Mouse (Mus musculus): ENCODE data around the gene Nono.
A peak's percentile ranks its signal among the peaks of the same experiment; 100 is the strongest.

Gene Nono

DNA sequence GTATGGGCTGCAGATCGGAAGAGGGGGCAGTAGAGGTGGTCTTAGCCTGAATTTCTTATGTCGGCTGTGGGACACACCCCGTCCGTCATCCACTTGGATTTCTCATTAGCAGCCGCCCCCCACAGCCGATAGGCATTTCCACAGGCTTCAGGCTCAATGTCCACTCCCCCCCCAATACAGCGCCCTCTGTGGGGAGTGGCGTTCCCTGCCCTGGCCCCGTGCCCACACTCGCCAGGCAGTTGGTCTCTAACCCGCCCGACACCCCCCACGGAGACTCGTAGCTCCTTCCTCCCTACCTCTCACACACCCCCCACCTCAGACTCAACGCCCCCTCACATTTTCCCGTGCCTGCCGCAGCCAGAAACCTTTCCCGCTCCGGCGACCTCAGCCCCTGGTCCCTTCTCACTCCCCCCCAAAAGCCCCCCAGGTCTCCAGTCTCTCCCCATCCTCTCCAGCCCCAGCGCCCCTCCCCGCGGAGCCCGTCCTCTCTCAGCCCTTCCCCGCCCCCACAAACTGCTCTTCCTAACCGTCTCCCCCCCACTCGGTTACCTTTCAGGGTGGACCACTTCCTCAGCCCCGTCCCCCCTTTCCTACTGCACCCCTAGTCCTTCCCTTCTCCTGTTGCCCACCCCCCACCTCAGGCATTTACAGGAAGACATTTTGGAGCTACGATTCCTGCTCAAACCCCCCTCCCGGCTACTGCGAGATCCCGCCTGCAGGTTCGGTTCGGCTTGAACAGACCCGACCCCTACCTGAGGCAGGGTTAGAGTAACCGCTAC is 10.0 kb upstream of the Nono start:
- Histone ChIP-seq H3K27me3 (ENCODE audit: insufficient read depth, low read length) (no peaks in the 10 kb centered on the region), H3K36me3 (ENCODE audit: insufficient read depth, low read length) (peaks cover 37% of the 10 kb centered on the region), H3K4me3 (replicated peaks; ENCODE audit: low read length) (peak overlapping the region; percentile 85), H3K9me3 (ENCODE audit: low read length) (no peaks in the 10 kb centered on the region), H3K4me1 (replicated peaks; ENCODE audit: low read depth, low read length) (peaks cover 50% of the 10 kb centered on the region)
- TF ChIP-seq CTCF (conservative IDR thresholded peaks at IDR 0.05; ENCODE audit: low read length) (no peak), POU5F1 (IDR thresholded peaks at IDR 0.05; ENCODE audit: borderline replicate concordance, low read length) (no peak), NANOG (IDR thresholded peaks at IDR 0.05; ENCODE audit: borderline replicate concordance, low read length) (no peak)

DNA sequence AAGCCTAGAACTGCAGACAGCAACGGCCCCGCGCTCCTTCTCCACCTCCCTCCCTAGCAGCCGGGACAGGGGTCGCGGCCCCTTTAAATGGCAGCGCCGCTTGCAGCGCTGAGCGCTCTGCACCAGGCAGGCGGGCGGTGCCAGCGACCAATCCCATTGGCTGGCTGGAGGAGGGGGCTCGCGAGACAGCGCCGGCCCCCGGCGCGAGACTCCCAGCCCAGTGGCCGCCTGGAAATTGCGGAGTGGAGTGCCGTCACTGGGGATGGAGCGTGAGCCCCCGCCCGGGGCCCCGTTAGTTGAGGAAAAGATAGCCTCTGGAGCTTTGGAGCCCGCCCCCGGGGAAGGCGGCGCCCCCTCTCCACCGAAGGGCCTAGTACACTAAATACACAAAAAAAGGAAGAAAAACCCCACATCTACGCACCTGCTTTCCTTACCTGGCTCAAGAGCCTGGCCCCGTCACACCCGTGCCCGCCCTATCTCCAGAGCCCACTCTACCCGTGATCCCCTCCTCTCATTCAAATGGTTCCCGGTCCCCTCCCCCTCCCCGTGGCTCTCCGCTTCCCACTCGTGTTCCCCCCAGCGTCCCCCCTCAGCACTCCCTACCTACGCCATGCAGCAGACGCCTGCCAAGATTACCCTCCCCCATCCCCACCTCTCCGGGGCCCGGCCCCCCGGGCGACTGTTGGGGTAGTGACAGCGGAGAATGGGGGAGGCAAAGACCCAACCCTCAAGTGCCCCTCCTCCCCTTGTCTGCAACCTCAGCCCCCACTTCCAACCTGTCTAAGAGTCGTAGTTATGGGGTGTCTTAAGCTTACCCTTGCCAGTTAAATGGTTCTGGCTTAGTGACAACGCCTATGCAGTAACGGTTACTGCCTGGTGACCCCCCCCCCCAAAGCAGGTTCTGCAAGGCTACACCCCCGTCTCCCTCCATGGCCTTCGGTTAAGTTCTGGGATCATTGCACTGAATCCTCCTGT is 9.1 kb upstream of the Nono start:
- H3K9me3 ChIP-seq (ENCODE audit: low read length): no peaks in the 10 kb centered on the region
- H3K27me3 ChIP-seq (ENCODE audit: insufficient read depth, low read length): no peaks in the 10 kb centered on the region
- H3K4me3 ChIP-seq (replicated peaks; ENCODE audit: low read length): peak overlapping the region; percentile 85
- peaks cover 28% of the 10 kb centered on the region for H3K36me3 ChIP-seq (ENCODE audit: insufficient read depth, low read length)
- peaks cover 49% of the 10 kb centered on the region for H3K4me1 ChIP-seq (replicated peaks; ENCODE audit: low read depth, low read length)
- TF ChIP-seq NANOG (IDR thresholded peaks at IDR 0.05; ENCODE audit: borderline replicate concordance, low read length): no peak
- TF ChIP-seq POU5F1 (IDR thresholded peaks at IDR 0.05; ENCODE audit: borderline replicate concordance, low read length): no peak
- TF ChIP-seq CTCF (conservative IDR thresholded peaks at IDR 0.05; ENCODE audit: low read length): no peak

DNA sequence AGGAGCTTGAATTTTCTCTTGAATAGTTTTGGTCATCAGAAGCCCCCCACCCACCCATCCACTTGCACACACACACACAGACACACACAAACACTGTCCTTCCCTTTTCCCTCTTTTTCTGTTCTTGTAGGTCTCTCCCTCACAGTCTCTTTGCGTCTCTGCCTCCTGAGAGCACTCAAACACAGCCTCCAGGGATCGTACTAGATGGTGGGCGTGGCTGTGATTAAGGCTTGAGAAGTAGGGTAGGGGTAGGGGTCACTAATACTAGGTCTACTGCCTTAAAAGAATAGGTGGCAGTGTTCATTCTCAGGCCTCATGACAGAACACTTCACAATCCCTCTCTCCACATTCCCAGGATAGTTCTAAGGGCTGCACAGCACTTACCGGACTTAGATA is 8.4 kb upstream of the Nono start, which contains the start of gene Zmym3:
Gene Zmym3 (minus strand): TSS at position 150 of the 396 bp plus-strand sequence.
- Histone ChIP-seq H3K4me1 (replicated peaks; ENCODE audit: low read depth, low read length) (peaks cover 43% of the 10 kb centered on the region), H3K4me3 (replicated peaks; ENCODE audit: low read length) (peak within 1 kb of the TSS; percentile 85)

DNA sequence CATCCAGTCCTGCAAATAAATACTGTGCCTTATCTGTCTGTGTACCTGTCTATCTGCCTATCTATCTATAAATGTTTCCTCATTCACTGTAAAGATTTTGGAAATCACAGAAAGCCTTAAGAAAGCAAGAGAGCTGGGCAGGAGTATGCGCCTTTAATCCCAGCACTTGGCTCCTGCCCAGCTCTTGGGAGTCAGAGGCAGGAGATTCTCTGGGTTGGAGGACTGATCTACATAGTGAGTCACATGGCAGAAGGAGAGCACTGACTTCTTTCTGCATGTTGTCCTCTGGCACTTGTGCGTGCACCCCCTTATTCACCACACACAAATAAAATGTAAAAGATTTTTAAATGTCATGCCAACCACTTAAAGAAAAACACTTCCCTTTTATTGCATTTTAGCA is 5.7 kb upstream of the Nono start:
- Histone ChIP-seq H3K9me3 (ENCODE audit: low read length) (no peaks in the 10 kb centered on the region), H3K36me3 (ENCODE audit: insufficient read depth, low read length) (peaks cover under 1% of the 10 kb centered on the region; the same call in 1 of the 2 replicates), H3K27me3 (ENCODE audit: insufficient read depth, low read length) (no peaks in the 10 kb centered on the region), H3K4me3 (replicated peaks; ENCODE audit: low read length) (no peak overlapping the region), H3K4me1 (replicated peaks; ENCODE audit: low read depth, low read length) (peaks cover 27% of the 10 kb centered on the region)
- TF ChIP-seq POU5F1 (IDR thresholded peaks at IDR 0.05; ENCODE audit: borderline replicate concordance, low read length): no peak
- no peak for TF ChIP-seq NANOG (IDR thresholded peaks at IDR 0.05; ENCODE audit: borderline replicate concordance, low read length)
- TF ChIP-seq CTCF (conservative IDR thresholded peaks at IDR 0.05; ENCODE audit: low read length): no peak

More for the DNA sequence above, 8.4 kb upstream of the Nono start, which contains the start of gene Zmym3:
- Histone ChIP-seq H3K27me3 (ENCODE audit: insufficient read depth, low read length) (no peaks in the 10 kb centered on the region), H3K36me3 (ENCODE audit: insufficient read depth, low read length) (peaks cover 21% of the 10 kb centered on the region), H3K9me3 (ENCODE audit: low read length) (no peaks in the 10 kb centered on the region)
- TF ChIP-seq POU5F1 (IDR thresholded peaks at IDR 0.05; ENCODE audit: borderline replicate concordance, low read length) (no peak), CTCF (conservative IDR thresholded peaks at IDR 0.05; ENCODE audit: low read length) (no peak), NANOG (IDR thresholded peaks at IDR 0.05; ENCODE audit: borderline replicate concordance, low read length) (no peak)

DNA sequence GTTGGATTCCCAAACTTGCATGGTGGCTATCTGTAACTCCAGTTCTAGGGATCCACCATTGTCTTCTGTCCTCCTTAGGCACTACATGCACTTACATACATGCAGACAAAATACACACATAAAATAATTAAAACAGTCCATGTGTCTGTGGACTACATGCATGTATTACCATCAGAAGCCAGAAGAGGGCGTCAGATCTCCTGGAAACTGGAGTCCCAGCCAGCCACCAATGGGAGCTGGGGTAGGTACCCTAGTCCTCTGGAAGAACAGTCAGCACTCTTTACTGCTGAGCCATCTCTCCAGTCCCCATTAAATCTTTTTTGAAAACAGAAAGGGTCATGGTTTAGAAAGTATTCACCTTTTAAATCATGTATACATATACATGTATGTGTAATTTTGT is 1.3 kb upstream of the Nono start:
- H3K4me1 ChIP-seq (replicated peaks; ENCODE audit: low read depth, low read length): peaks cover 26% of the 10 kb centered on the region
- no peak overlapping the region for H3K4me3 ChIP-seq (replicated peaks; ENCODE audit: low read length)
- peaks cover 20% of the 10 kb centered on the region for H3K36me3 ChIP-seq (ENCODE audit: insufficient read depth, low read length)
- no peaks in the 10 kb centered on the region for H3K9me3 ChIP-seq (ENCODE audit: low read length)
- no peak for TF ChIP-seq POU5F1 (IDR thresholded peaks at IDR 0.05; ENCODE audit: borderline replicate concordance, low read length)
- no peak for TF ChIP-seq NANOG (IDR thresholded peaks at IDR 0.05; ENCODE audit: borderline replicate concordance, low read length)
- TF ChIP-seq CTCF (conservative IDR thresholded peaks at IDR 0.05; ENCODE audit: low read length): peak; percentile 53
- no peaks in the 10 kb centered on the region for H3K27me3 ChIP-seq (ENCODE audit: insufficient read depth, low read length)

DNA sequence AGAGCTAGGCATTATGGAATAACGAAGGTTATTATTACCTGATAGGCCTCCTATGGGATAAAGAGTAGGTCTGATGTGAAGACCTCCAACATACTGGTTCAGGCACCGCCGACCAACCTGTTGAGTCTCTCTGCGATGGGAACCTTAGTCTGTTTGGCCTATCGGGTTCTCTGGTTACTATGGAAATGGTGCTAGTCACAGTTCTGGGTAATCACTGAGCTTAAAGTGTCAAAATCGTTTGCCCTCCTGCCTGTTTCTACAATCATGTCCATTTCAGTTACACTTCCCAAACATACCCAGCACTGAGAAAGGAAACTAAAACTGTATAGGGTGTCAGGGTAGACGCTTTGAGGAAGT is 355 bp upstream of the Nono start:
- no peaks in the 10 kb centered on the region for H3K9me3 ChIP-seq (ENCODE audit: low read length)
- H3K27me3 ChIP-seq (ENCODE audit: insufficient read depth, low read length): no peaks in the 10 kb centered on the region
- peak overlapping the region; percentile 72 for H3K4me3 ChIP-seq (replicated peaks; ENCODE audit: low read length)
- TF ChIP-seq CTCF (conservative IDR thresholded peaks at IDR 0.05; ENCODE audit: low read length) (no peak), NANOG (IDR thresholded peaks at IDR 0.05; ENCODE audit: borderline replicate concordance, low read length) (no peak), POU5F1 (IDR thresholded peaks at IDR 0.05; ENCODE audit: borderline replicate concordance, low read length) (no peak)
- peaks cover 31% of the 10 kb centered on the region for H3K4me1 ChIP-seq (replicated peaks; ENCODE audit: low read depth, low read length)
- peaks cover 28% of the 10 kb centered on the region for H3K36me3 ChIP-seq (ENCODE audit: insufficient read depth, low read length)

DNA sequence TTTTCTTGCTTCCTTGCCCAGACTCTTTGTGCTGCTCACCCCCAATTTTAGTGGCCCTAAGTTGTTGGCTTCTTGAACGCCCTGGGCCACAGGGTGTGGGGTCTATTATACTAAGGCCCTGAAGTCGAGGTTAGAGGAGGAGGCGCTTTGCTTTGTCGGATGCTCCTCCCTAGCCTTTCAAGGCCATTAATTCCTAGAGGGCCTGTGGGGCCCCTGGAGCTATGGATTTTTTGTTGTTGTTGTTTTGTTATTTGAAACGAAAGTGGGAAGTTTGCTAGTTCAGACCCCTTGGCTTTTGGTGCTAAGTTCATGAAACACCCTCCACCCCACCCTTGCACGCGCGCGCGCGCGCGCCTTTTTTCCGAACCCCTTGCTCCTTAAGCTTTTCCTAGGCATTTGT is 858 bp downstream of the Nono start:
- TF ChIP-seq POU5F1 (IDR thresholded peaks at IDR 0.05; ENCODE audit: borderline replicate concordance, low read length) (no peak), NANOG (IDR thresholded peaks at IDR 0.05; ENCODE audit: borderline replicate concordance, low read length) (no peak), CTCF (conservative IDR thresholded peaks at IDR 0.05; ENCODE audit: low read length) (no peak)
- Histone ChIP-seq H3K9me3 (ENCODE audit: low read length) (no peaks in the 10 kb centered on the region), H3K36me3 (ENCODE audit: insufficient read depth, low read length) (peaks cover 33% of the 10 kb centered on the region), H3K27me3 (ENCODE audit: insufficient read depth, low read length) (no peaks in the 10 kb centered on the region), H3K4me1 (replicated peaks; ENCODE audit: low read depth, low read length) (peaks cover 31% of the 10 kb centered on the region), H3K4me3 (replicated peaks; ENCODE audit: low read length) (peak overlapping the region; percentile 87)

DNA sequence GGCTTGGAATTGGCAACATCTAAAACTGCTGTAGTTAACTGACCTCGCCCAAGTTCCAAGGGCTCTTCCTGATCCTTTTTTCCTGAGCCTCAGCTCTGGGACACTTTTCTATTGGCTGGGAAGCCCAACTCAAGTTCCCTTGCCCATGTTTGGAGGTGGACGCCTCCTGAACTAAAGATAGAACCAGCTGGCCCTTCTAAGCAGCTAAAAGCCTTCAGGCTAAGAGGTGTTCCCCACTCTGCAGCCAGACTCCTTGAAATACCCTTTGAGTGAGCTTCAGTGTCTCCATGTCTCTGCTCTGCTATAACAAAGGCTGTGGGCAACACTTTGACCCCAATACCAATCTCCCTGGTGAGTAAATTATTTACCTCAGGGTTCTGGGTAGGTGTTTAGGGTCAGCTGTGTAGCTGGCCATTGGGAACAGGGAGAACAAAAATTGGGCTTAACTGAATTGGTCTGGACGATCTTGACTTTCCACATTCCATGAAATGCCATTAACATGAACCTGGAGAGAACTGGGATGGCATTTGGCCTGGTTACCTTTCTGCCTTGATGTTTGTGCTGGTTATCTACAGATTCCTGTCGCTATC is 19.9 kb downstream of the Nono start, which contains the start of gene Itgb1bp2:
Gene Itgb1bp2 (plus strand): TSS at position 203 of the 590 bp plus-strand sequence.
- H3K36me3 ChIP-seq (ENCODE audit: insufficient read depth, low read length): peaks cover 78% of the 10 kb centered on the region
- no peaks in the 10 kb centered on the region for H3K9me3 ChIP-seq (ENCODE audit: low read length)
- H3K4me1 ChIP-seq (replicated peaks; ENCODE audit: low read depth, low read length): peaks cover 20% of the 10 kb centered on the region
- no peaks in the 10 kb centered on the region for H3K27me3 ChIP-seq (ENCODE audit: insufficient read depth, low read length)
- TF ChIP-seq NANOG (IDR thresholded peaks at IDR 0.05; ENCODE audit: borderline replicate concordance, low read length) (no peak), CTCF (conservative IDR thresholded peaks at IDR 0.05; ENCODE audit: low read length) (no peak), POU5F1 (IDR thresholded peaks at IDR 0.05; ENCODE audit: borderline replicate concordance, low read length) (no peak)
- H3K4me3 ChIP-seq (replicated peaks; ENCODE audit: low read length): no peak within 1 kb of the TSS

Data from E14TG2a.4 (cell line).